Mouse (Mus musculus) stomach, postnatal 0 days (tissue): ENCODE measurements around the gene Cask.

Experiments
- CTCF ChIP-seq: IDR thresholded peaks from 2 replicates; pipeline ENCODE4 v1.5.1; 2016; ENCODE audit warnings: antibody characterized with exemption, low read depth, mild to moderate bottlenecking, moderate library complexity
- EP300 ChIP-seq: optimal IDR thresholded peaks from 2 replicates; pipeline ENCODE3; 2016; ENCODE audit warnings: antibody characterized with exemption

DNA sequence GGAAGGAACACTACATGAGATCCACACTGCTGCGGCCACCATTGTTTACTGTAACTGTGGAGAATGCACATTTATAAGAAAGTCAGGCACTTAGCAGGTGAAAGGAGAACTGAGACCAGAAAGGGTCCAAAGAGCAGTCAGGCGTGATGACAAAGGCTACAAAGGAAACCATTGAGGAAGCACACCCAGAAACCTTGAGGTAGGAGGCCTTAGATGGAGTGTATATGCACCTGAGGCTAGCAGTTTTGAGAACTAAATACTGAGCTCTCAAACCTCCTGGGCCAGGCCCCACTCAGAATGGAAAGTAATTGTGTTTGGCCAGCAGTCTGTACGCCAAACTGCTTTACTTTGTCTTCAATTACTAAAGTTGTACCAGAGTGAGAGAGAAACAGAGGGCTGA lies 180.8 kb downstream of the Cask start:
- TF ChIP-seq EP300 (no peak), CTCF (no peak)
